Mouse (Mus musculus): ENCODE measurements around the gene Trim15.
A peak's percentile ranks its signal among the peaks of the same experiment; 100 is the strongest.

Gene Trim15

DNA sequence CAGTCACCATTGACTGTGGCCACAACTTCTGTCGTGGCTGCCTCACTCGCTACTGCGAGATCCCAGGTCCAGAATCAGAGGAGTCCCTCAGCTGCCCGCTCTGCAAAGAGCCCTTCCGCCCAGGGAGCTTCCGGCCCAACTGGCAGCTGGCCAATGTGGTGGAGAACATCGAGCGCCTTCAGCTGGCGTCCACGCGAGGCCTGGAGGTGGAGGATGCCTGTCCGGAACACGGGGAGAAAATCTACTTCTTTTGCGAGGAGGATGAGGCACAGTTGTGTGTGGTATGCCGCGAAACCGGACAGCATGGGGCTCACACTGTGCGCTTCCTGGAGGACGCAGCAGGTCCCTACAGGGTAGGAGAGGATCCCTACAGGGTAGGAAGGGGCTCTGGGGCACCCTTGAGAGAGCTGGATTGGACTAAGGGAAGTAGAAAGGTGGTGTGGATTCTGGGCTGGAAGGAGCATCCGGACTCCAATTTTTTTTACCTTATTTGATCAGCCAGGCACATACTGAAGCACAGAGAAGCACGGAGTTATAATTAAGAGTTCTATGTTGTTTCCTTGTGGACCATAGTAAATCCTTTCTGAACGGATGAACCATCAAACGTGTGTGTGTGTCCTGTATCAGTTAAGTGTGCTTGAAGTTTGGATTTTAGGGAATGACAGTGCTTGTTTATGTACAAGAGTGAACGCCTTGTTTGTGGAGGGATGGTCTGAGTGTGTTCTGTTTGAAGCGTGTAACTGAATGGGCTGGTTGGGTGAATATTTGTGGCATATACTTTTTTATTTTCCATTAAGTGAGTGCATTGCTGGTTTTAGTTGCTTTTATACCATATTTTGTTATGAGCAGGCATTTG is 3.2 kb upstream of the Trim15 start:
- no peak for DNase-seq (ENCODE audit: low spot score in 2 of 2)

DNA sequence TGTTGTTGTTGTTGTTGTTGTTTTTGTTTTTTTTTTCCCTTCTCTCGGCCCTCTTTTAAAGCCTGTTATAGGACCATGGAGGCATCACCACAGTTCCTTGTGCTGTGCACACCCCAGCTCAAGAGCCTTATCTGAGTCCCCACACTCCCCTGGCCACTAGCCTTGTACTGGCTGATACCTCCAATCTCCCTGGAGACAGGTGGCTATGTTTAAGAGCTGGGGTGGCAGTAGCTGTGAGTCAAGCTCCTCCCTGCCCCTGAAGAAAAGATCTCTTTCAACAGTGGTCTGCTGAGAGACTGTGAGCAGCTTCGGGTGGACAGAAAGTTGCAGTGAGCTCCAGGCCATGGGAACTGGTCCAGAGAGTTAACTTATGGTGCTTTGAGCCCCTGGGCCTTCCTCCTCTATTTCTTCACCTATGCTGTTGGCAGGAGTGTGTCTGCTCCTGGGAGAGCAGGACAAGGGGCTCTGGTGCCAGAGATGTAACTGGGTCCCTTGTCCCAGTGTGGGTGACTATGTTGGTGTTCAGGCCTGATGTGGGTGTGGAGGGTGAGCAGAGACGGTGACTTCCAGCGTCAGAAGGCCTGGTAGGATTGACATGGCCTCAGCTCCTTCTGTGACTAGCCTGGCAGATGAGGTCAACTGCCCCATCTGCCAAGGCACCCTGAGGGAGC is 2.4 kb upstream of the Trim15 start, which contains the start of gene Trim10:
Gene Trim10, plus strand, starts transcription at position 291 of the 671 bp plus-strand sequence.
- no peak for DNase-seq (ENCODE audit: low spot score in 2 of 2)

DNA sequence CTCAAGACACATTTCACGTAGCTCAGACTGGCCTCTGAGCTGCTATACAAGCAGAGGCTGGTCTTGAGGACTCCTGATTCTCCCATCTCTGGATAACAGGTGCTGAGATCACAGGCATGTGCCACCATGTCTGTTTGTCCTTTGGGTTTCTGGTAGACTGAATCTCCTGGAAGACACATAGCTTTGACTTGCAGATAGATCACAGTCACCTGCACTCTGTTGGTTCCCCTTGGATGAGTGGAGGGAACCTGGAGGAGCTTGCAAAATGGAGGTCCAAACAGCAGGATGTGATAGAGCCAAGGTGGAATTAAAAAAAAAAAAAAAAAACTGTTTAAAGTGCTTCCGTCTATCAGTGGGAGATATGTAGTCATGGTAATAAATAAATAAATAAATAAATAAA is 1.8 kb upstream of the Trim15 start:
- DNase-seq (ENCODE audit: low spot score in 2 of 2) = no peak

- DNase-seq (ENCODE audit: low spot score in 2 of 2) = no peak
Observed at GRCm38 (mm10) chr17:36861680-36862079, 5.3 kb downstream of the Trim15 start.

DNA sequence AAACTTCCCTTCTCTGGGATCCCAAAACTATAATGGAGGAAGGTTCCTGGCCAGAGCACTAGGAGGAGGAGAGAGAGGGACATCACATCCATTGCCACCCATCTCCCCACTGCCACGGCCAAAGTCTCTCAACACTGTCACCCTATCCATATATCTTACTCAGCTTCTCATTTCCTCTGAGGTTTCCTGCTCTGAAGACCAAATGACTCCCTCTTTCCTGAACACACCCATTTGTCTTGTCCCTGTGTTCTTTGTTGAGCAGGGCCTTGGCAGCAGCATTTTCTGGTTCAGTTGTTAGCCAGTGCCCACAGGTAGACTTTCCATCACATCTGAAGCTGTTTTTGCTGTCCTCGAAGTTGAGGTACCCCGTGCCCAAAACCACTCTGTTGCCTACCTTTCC is 8.8 kb downstream of the Trim15 start:
- no peak for DNase-seq (ENCODE audit: low spot score in 2 of 2)

DNA sequence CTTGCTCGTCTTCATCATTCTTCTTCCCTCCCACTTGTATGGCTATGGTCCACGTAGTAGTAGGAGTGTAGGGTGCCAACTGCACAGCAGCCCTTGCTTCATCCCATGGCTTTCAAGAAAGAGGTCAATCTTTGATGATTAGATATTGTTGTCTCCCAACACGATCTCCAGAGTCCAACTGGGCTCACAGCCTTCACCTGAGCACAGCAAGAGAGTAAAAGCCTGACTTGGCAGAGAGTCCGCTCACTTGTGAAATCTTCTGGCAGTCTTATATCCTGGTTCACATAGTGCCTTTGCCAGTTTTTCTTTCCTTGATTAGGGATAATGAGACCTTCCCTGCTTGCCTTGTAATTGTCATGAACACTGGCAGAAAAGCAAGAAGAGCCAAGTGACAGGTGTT is 10.8 kb downstream of the Trim15 start:
- no peak for DNase-seq (ENCODE audit: low spot score in 2 of 2)

- DNase-seq (ENCODE audit: low spot score in 2 of 2) = no peak
Observed at GRCm38 (mm10) chr17:36855484-36855883, 11.5 kb downstream of the Trim15 start.

GRCm38 (mm10) chr17:36851627-36852026 is 15.4 kb downstream of the Trim15 start:
- DNase-seq (ENCODE audit: low spot score in 2 of 2) = no peak

DNA sequence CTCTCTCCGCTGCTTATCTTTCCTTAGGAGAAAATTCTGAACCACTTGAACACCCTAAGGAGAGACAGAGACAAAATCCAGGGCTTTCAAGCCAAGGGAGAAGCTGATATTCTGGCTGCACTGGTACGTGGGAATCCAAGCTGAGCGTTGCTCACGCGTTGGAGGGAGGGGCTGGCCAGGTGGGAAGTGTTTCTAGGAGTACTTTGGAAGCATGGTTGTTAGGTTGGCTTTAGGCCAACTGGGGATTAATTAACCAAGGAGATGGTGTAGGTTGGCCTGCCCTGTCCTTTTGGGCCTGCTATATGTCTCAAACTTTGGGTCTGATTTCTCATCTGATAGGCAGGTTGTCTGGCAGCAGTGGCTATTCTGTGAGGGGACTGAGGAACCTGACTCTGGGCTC is 15.8 kb downstream of the Trim15 start:
- DNase-seq (ENCODE audit: low spot score in 2 of 2) = no peak

GRCm38 (mm10) chr17:36849992-36850391 is 17.0 kb downstream of the Trim15 start:
- no peak for DNase-seq (ENCODE audit: low spot score in 2 of 2)

DNA sequence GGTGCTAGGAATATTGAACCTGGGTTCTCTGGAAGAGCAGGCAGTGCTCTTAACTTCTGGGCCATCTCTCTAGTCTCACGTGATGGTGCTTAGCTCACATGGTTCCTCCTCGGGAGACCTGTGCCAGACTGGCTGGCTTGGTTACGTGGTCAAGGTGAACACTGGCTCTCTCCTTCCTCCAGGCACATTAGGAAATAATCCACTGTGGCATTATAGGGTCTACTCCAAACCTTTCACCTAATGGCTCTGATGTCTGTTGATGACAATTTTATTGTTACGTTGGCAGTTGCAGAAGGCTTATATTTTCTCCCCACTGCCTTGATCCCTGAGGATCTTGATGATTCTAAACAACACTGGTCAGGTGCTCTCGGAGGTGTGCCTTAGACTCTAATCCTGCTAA is 18.1 kb downstream of the Trim15 start:
- no peak for DNase-seq (ENCODE audit: low spot score in 2 of 2)

DNA sequence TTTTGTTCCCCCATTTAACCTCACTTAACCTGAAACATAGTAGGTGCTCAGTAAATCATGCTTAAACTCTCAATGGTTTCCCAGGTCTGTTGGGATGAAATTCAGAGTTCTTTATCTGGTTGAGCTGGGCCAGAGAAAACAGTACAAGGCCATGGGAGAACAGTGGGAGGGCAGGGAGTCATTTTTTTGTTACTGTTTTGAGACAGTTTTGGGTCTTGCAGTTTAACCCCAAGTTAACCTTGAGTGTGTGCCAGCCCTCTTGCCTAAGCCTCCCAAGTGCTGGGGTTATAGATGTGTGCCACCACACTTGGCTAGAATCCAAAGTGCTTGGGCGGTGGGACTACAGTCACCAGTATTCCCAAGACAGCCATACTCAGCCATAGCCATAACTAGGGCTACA is 22.3 kb downstream of the Trim15 start:
- no peak for DNase-seq (ENCODE audit: low spot score in 2 of 2)

- DNase-seq (ENCODE audit: low spot score in 2 of 2) = no peak
Observed at GRCm38 (mm10) chr17:36844286-36844719, 22.7 kb downstream of the Trim15 start.

DNA sequence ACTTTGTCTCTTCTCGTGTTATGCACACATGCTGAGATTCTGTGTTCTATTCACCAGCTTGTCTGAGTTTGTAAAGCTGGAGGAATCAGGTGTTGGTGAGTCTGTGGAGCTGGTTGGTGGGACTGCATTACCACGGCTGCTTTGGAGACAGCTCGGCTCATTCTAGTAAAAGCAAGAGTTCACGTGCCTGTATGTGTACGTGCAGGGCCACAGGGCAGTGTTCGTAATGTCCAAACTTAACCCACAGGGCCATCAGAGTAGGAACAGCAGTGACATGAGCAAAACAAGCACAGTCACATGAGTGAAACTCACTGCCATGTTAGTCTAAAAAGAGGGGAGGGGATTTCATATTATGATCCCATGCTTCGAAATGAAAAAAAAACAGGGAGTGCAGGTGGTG is 23.3 kb downstream of the Trim15 start:
- no peak for DNase-seq (ENCODE audit: low spot score in 2 of 2)

GRCm38 (mm10) chr17:36840961-36841445 is 26.0 kb downstream of the Trim15 start:
- DNase-seq (ENCODE audit: low spot score in 2 of 2) = no peak

- DNase-seq (ENCODE audit: low spot score in 2 of 2) = no peak
Observed at GRCm38 (mm10) chr17:36839931-36840330, 27.1 kb downstream of the Trim15 start.

- DNase-seq (ENCODE audit: low spot score in 2 of 2) = no peak
Observed at GRCm38 (mm10) chr17:36839001-36839400, 28.0 kb downstream of the Trim15 start.

DNA sequence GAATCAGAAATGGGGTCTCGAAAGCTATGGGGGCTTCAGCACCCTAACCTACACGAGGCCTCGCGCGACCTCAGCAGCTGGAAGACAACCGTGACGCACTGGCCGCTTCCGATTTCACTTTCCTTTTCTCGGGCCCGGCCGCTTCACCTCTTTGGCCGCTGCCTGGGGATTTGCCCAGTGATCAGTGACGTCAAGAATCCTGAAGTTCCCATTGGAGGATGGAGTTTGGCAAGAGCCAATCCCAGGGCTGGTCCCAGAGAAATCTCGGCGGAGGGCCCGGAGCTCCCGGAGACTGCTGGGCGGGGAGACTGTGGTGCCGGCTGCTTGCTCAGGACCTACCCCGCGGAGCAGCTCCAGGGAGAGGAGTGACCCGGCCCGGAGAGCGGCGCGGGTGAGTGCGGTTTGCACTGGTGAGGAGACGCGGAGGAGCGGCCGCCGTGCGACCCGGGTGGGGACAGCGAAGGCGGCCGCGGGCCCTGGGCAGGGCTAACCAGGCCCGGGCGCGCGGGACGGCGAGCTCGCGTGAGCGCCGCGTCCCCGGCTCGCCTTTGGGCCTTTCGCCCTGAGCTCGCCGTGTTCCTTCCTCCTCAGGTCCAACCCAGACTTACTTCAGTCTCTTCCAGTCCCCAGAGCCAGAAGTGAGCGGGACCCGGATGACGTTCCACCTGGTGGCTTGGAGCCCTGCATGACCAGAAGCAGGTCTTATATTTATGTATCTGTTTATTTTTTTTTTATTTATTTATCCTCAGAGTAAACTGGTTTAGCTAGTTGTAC is 29.9 kb downstream of the Trim15 start, which contains the start of gene Trim26:
Gene Trim26, plus strand, starts transcription at position 261 of the 774 bp plus-strand sequence.
- DNase-seq (ENCODE audit: low spot score in 2 of 2) = peak; percentile 99

DNA sequence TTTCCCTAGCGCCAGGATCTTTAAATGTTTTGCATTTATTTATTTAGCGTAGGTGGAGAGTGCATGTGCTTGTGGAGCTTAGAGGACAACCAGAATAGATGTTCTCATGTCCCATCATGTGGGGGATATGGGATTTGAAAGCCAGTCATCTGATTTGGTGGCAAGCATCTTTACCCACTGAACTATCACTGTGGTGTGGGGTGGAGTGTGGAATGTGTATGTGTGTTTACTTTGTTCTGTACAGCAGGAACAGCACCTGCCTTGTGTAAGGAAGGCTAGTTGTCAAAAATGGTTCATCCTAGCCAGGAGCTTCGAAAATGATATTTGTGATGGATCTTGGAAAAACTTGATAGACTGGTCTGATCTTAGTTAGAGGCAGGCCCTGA is 30.6 kb downstream of the Trim15 start:
- DNase-seq (ENCODE audit: low spot score in 2 of 2) = no peak

DNA sequence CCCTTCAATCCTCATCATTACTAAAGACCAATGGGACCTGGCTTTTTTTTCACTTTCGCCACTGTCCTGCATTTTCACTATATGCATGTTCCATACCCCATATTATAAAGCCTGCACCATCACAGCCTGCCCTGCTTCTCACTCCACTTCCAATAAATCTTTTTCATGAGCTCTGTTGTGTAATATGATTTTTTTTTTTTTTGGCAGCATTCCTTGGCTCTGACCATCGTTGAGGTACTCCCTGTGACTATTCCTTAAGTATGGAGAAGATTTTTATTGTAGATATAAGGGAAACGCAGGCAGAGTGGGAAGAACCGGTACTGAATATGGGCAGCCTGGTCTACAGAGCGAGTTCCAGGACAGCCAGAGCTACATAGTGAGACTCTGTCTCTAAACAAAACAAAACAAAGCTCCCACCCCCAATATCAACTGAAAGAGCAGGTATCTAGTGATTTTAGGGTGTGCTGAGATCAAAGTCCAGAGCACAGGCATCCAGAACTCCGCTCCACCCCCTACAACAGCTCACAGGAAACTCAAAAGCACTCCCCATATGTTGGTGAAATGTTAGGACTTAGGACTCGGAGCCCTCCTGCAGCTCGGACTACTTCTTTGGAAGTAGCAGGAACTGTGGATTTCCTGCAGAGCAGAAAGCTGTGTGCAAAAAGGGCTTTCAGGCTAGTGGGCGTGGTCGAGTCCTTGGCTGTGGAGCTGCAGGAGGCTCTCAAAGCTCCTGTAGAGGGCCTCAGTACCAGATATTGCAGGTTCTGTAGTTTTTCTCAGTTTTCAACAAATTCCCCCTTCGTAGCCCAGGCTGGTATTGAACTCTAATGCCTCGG is 31.2 kb downstream of the Trim15 start:
- peak; percentile 61 to 65 for DNase-seq (ENCODE audit: low spot score in 2 of 2)

- DNase-seq (ENCODE audit: low spot score in 2 of 2) = no peak
Observed at GRCm38 (mm10) chr17:36832694-36833093, 34.3 kb downstream of the Trim15 start.
